Mouse (Mus musculus) small intestine, adult 10 weeks (tissue): ENCODE data around the gene Smbd1. TPM values are rescaled to one million over a fixed set of nuclear protein-coding genes. Genes with fewer than 3 reads are reported as not detected.

Source experiments
- polyA plus RNA-seq: library from polyadenylated mRNA; stranded (reverse); fragments of 350-450 nt; fragmentation: Illumina TruSeq; extraction: RNeasy Lipid Tissue Mini Kit (QIAGEN cat#74804); gene quantifications from one replicate; pipeline ENCODE4 v1.2.3, GENCODE M21; 2014; ENCODE audit warnings: low replicate concordance

Gene Smbd1
- polyA plus RNA-seq: not detected

DNA sequence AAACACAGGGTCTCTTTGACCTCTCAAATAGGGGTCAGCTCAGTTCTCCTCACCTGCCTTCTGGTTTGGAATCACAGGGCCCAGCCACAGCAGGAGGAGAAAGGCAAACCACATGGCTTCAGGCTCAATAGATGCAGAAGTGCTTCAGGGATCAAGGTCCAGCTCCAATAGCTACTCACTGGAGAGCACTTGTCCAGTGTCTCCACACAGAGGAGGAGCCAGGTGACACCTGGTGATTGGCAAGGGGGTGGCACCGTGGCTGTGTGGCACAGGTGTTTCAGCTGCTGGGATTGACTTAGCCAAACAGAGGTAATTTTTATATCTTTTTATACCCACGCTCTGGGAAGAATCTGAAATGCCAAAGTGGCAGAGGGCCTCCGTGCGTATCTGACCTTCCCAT lies at the start of gene Smbd1:
Smbd1 (minus strand) TSS at position 157 of the 400 bp plus-strand sequence.

GRCm38 (mm10) chr16:32797426-32797689 lies 12.9 kb downstream of the Smbd1 start, which contains the start of gene Muc20:
TSS of gene Muc20 (minus strand) at chr16:32797435.

Other genes starting within 250 kb of the Smbd1 start
- 330 TPM for gene Tfrc, start 201.6 kb downstream of the Smbd1 start, polyA plus RNA-seq
- 0.37 TPM for gene Tnk2, start 166.6 kb downstream of the Smbd1 start, polyA plus RNA-seq
- gene Muc4, start 74.6 kb downstream of the Smbd1 start, polyA plus RNA-seq: 12.5 TPM
- not detected for gene Muc20, start 13.0 kb downstream of the Smbd1 start, polyA plus RNA-seq
- gene Fyttd1, start 67.0 kb upstream of the Smbd1 start, polyA plus RNA-seq: 86.4 TPM
- gene Rubcn, start 67.3 kb upstream of the Smbd1 start, polyA plus RNA-seq: 10.1 TPM
- gene Lrch3, start 103.6 kb upstream of the Smbd1 start, polyA plus RNA-seq: 19.9 TPM
- gene Iqcg, start 245.7 kb upstream of the Smbd1 start, polyA plus RNA-seq: 1.5 TPM
- 539 TPM for gene Rpl35a, start 246.0 kb upstream of the Smbd1 start, polyA plus RNA-seq